In genomic region chr6:117907979-117908355, GRCm38 (mm10) we compare ENCODE assay signal across 8 mouse cellular contexts. TPM values are rescaled to one million over a fixed set of nuclear protein-coding genes. Genes with fewer than 3 reads are reported as not detected.
DNase-seq lines count a peak whose midpoint lies in the region; ATAC-seq lines count a peak whose summit lies in the region.

No protein-coding gene starts in this region.

- H3K4me3 ChIP-seq in kidney, embryonic 15.5 days (replicated peaks), result peak overlapping the region; percentile 97
- H3K4me3 ChIP-seq in hindbrain, embryonic 14.5 days (replicated peaks; ENCODE audit: low read length), result peak overlapping the region; percentile 74
- peak overlapping the region; percentile 100 for H3K4me3 ChIP-seq in midbrain, embryonic 11.5 days (ENCODE audit: low read depth, low read length)

- H3K27ac ChIP-seq in kidney, embryonic 15.5 days, result peak overlapping the region; percentile 98
- H3K27ac ChIP-seq in hindbrain, embryonic 14.5 days, result no peak overlapping the region; the same call in 1 of the 2 replicates
- H3K27ac ChIP-seq in midbrain, embryonic 11.5 days (ENCODE audit: low read depth, low read length), result no peak overlapping the region

- H3K36me3 ChIP-seq in kidney, embryonic 15.5 days, result no peaks in the 10 kb centered on the region
- H3K36me3 ChIP-seq in hindbrain, embryonic 14.5 days (replicated peaks; ENCODE audit: control insufficient read depth, insufficient read depth), result no peaks in the 10 kb centered on the region
- H3K36me3 ChIP-seq in midbrain, embryonic 11.5 days (ENCODE audit: control insufficient read depth, insufficient read depth, low read length), result no peaks in the 10 kb centered on the region

- DNase-seq in kidney, postnatal 10 days, result no peak
- DNase-seq in hindbrain, embryonic 14.5 days (ENCODE audit: low spot score), result no peak
- DNase-seq in midbrain, embryonic 11.5 days (ENCODE audit: low spot score, missing footprints), result no peak
- no peak for DNase-seq in spleen, postnatal 14 days (ENCODE audit: low spot score in 2 of 2)
- no peak for DNase-seq in urinary bladder, postnatal 25 days (ENCODE audit: low spot score)
- DNase-seq in thymus, postnatal 0 days (ENCODE audit: low spot score), result no peak

- H3K27me3 ChIP-seq in kidney, embryonic 15.5 days, result no peaks in the 10 kb centered on the region
- no peaks in the 10 kb centered on the region for H3K27me3 ChIP-seq in hindbrain, embryonic 14.5 days (ENCODE audit: control insufficient read depth, insufficient read depth, low read length)
- H3K27me3 ChIP-seq in midbrain, embryonic 11.5 days (ENCODE audit: control insufficient read depth, insufficient read depth, low read length), result no peaks in the 10 kb centered on the region

- peak; percentile 1; the same call in 1 of the 2 replicates for ATAC-seq in kidney, embryonic 15.5 days (replicated peaks; ENCODE audit: low FRiP score)
- ATAC-seq in common myeloid progenitor, adult 5-6 weeks (replicated peaks; ENCODE audit: low read depth, poor library complexity, severe bottlenecking), result 0 out of 2 replicates have a peak, but pooled peaks have one; percentile 0
- ATAC-seq in hindbrain, embryonic 14.5 days (ENCODE audit: low FRiP score), result no peak
- ATAC-seq in midbrain, embryonic 11.5 days (ENCODE audit: low FRiP score), result no peak

- under 1% methylated on average over 26 of the region's 26 CpGs for WGBS in kidney, embryonic 15.5 days
- WGBS in hindbrain, embryonic 14.5 days, result under 1% methylated on average over 26 of the region's 26 CpGs
- WGBS in midbrain, embryonic 11.5 days, result under 1% methylated on average over 26 of the region's 26 CpGs

- peaks cover 34% of the 10 kb centered on the region for H3K4me1 ChIP-seq in kidney, embryonic 15.5 days
- peaks cover 25% of the 10 kb centered on the region for H3K4me1 ChIP-seq in hindbrain, embryonic 14.5 days (replicated peaks; ENCODE audit: control insufficient read depth, insufficient read depth, low read length)
- peaks cover 16% of the 10 kb centered on the region for H3K4me1 ChIP-seq in midbrain, embryonic 11.5 days (ENCODE audit: control insufficient read depth, insufficient read depth, low read length)

- peak overlapping the region; percentile 76 for H3K4me2 ChIP-seq in kidney, embryonic 15.5 days
- peak overlapping the region; percentile 99 for H3K4me2 ChIP-seq in hindbrain, embryonic 14.5 days (replicated peaks)
- H3K4me2 ChIP-seq in midbrain, embryonic 11.5 days, result peak overlapping the region; percentile 93

- no peaks in the 10 kb centered on the region for H3K9me3 ChIP-seq in kidney, embryonic 15.5 days (replicated peaks)
- no peaks in the 10 kb centered on the region for H3K9me3 ChIP-seq in hindbrain, embryonic 14.5 days (ENCODE audit: control insufficient read depth, low read length)
- no peaks in the 10 kb centered on the region for H3K9me3 ChIP-seq in midbrain, embryonic 11.5 days (ENCODE audit: control insufficient read depth, low read length)

- H3K9ac ChIP-seq in kidney, embryonic 15.5 days, result peak overlapping the region; percentile 99
- peak overlapping the region; percentile 77 for H3K9ac ChIP-seq in hindbrain, embryonic 14.5 days
- peak overlapping the region; percentile 93 for H3K9ac ChIP-seq in midbrain, embryonic 11.5 days (ENCODE audit: low read length)

RNA-seq across cellular contexts. Expression of gene Hnrnpf, which starts 7.8 kb away (rescaled TPM):
- polyA plus RNA-seq in kidney, embryonic 15.5 days (2015; fragmentation: Nextera tagmentation; extraction: Ambion mirVana), result 748 and 781 TPM in 2 replicates
- total RNA-seq in common myeloid progenitor, adult 5-6 weeks (2017), result 1,320 and 1,371 TPM in 2 replicates
- polyA plus RNA-seq in hindbrain, embryonic 14.5 days (2014; fragmentation: Nextera tagmentation; extraction: Ambion mirVana), result 254 and 284 TPM in 2 replicates
- polyA plus RNA-seq in midbrain, embryonic 11.5 days (2014; fragmentation: Nextera tagmentation; extraction: Ambion mirVana), result 723 and 735 TPM in 2 replicates
- 1,040 and 1,096 TPM in 2 replicates for polyA plus RNA-seq in thymus, postnatal 0 days (2015; fragmentation: Nextera tagmentation; extraction: Ambion mirVana)

RNA-seq across cellular contexts. Expression of gene Fxyd4, which starts 29.5 kb away (rescaled TPM):
- 81.2 and 92.6 TPM in 2 replicates for polyA plus RNA-seq in kidney, embryonic 15.5 days (2015; fragmentation: Nextera tagmentation; extraction: Ambion mirVana)
- not detected in 2 replicates for total RNA-seq in common myeloid progenitor, adult 5-6 weeks (2017)
- 1.3 and 2.6 TPM in 2 replicates for polyA plus RNA-seq in hindbrain, embryonic 14.5 days (2014; fragmentation: Nextera tagmentation; extraction: Ambion mirVana)
- 1.4 and 2.1 TPM in 2 replicates for polyA plus RNA-seq in midbrain, embryonic 11.5 days (2014; fragmentation: Nextera tagmentation; extraction: Ambion mirVana)
- 2.3 TPM in 2 replicates for polyA plus RNA-seq in thymus, postnatal 0 days (2015; fragmentation: Nextera tagmentation; extraction: Ambion mirVana)

RNA-seq across cellular contexts. Expression of gene Zfp239, which starts 46.1 kb away (rescaled TPM):
- polyA plus RNA-seq in kidney, embryonic 15.5 days (2015; fragmentation: Nextera tagmentation; extraction: Ambion mirVana), result 9.4 and 12.7 TPM in 2 replicates
- total RNA-seq in common myeloid progenitor, adult 5-6 weeks (2017), result 4.3 and 8.9 TPM in 2 replicates
- 12.8 and 14.8 TPM in 2 replicates for polyA plus RNA-seq in hindbrain, embryonic 14.5 days (2014; fragmentation: Nextera tagmentation; extraction: Ambion mirVana)
- 11.8 and 12.5 TPM in 2 replicates for polyA plus RNA-seq in midbrain, embryonic 11.5 days (2014; fragmentation: Nextera tagmentation; extraction: Ambion mirVana)
- polyA plus RNA-seq in thymus, postnatal 0 days (2015; fragmentation: Nextera tagmentation; extraction: Ambion mirVana), result 6.3 and 7.0 TPM in 2 replicates

Comparison
In these comparisons a context has a peak if more than half of its experiments do, and no peak if none do; other contexts are left out.
1. ATAC-seq: peak in kidney, embryonic 15.5 days (single experiment) and common myeloid progenitor, adult 5-6 weeks (single experiment); none in hindbrain, embryonic 14.5 days (single experiment) and midbrain, embryonic 11.5 days (single experiment).
2. RNA of gene Fxyd4, which starts 29.5 kb away (polyA plus RNA-seq): 81.2 to 92.6 TPM in kidney, embryonic 15.5 days; 1.3 to 2.6 TPM in hindbrain, embryonic 14.5 days, 2.3 TPM in thymus, postnatal 0 days and 1.4 to 2.1 TPM in midbrain, embryonic 11.5 days; every median in the first group is over 10 times any median in the second.
3. Peak in every context shown above with its lines, with median percentiles within 50 percentile points of each other: H3K4me2 ChIP-seq, H3K4me3 ChIP-seq and H3K9ac ChIP-seq.